ENCODE assay signal across 9 mouse cellular contexts in the genomic region with DNA sequence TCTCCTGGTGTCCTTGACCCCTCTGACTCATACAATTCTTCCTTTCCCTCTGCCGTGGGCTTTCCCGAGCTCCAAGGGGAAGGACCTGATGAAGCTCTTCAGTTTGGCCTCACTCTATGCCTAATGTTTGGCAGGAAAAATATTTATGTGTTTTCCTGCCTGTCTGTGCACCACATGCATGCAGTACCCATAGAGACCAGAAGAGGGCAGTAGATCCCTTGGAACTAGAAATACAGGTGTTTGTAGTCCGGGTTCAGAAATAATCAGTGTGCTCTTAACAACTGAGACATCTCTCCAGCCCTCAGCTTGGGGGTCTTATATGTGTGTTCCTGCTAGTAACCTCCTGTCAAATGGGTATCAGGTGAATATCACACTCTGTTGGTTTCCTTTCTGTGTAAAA. TPM values are rescaled to one million over a fixed set of nuclear protein-coding genes. Genes with fewer than 3 reads are reported as not detected.
DNase-seq lines count a peak whose midpoint lies in the region; ATAC-seq and TF ChIP-seq lines count a peak whose summit lies in the region.
"Had no signal": no experiment of that assay in that cellular context is flagged by ENCODE, and none has a peak within 500 bp of the region (broad histone marks: within the 10 kb centered on the region; RNA-seq: fewer than 3 reads in every experiment).

No protein-coding gene starts in this region.

- TF ChIP-seq EP300 in stomach, postnatal 0 days (optimal IDR thresholded peaks at IDR 0.05), result no peak

- no peaks in the 10 kb centered on the region for H3K9me3 ChIP-seq in heart, embryonic 10.5 days
- H3K9me3 ChIP-seq in stomach, postnatal 0 days (ENCODE audit: control insufficient read depth, low read length), result no peaks in the 10 kb centered on the region
- H3K9me3 ChIP-seq: embryonic facial prominence, embryonic 15.5 days had no signal

- no peak overlapping the region for H3K4me3 ChIP-seq in heart, embryonic 10.5 days
- H3K4me3 ChIP-seq in stomach, postnatal 0 days (ENCODE audit: low read depth, low read length), result no peak overlapping the region
- H3K4me3 ChIP-seq: embryonic facial prominence, embryonic 15.5 days had no signal

- H3K27me3 ChIP-seq in heart, embryonic 10.5 days (ENCODE audit: insufficient read depth, poor library complexity, severe bottlenecking), result no peaks in the 10 kb centered on the region
- no peaks in the 10 kb centered on the region for H3K27me3 ChIP-seq in stomach, postnatal 0 days (ENCODE audit: control insufficient read depth, insufficient read depth, low read length)
- H3K27me3 ChIP-seq: embryonic facial prominence, embryonic 15.5 days had no signal

- H3K4me2 ChIP-seq in stomach, postnatal 0 days (replicated peaks; ENCODE audit: low read depth), result no peak overlapping the region
- H3K4me2 ChIP-seq: embryonic facial prominence, embryonic 15.5 days had no signal

- no peak overlapping the region for H3K27ac ChIP-seq in heart, embryonic 10.5 days
- no peak overlapping the region for H3K27ac ChIP-seq in stomach, postnatal 0 days (replicated peaks)
- H3K27ac ChIP-seq: embryonic facial prominence, embryonic 15.5 days had no signal

- peak; percentile 97 for TF ChIP-seq CTCF in stomach, postnatal 0 days (IDR thresholded peaks at IDR 0.05; ENCODE audit: low read depth)

- H3K36me3 ChIP-seq in heart, embryonic 10.5 days, result no peaks in the 10 kb centered on the region
- H3K36me3 ChIP-seq in stomach, postnatal 0 days (ENCODE audit: control insufficient read depth, insufficient read depth, low read length), result no peaks in the 10 kb centered on the region
- H3K36me3 ChIP-seq: embryonic facial prominence, embryonic 15.5 days had no signal

- no peak overlapping the region for H3K9ac ChIP-seq in stomach, postnatal 0 days (ENCODE audit: low read length)
- H3K9ac ChIP-seq: embryonic facial prominence, embryonic 15.5 days had no signal

- DNase-seq in heart, adult 18-20 months, result peak; percentile 60 to 89
- DNase-seq in heart, embryonic 10.5 days (ENCODE audit: low spot score), result no peak
- peak; percentile 89 for DNase-seq in ES-CJ7 (ENCODE audit: low read depth, low spot score)
- peak; percentile 66 for DNase-seq in c-Kit-positive CD71-positive TER-119-negative erythroid progenitor cells, embryonic 14.5 days (ENCODE audit: low read depth)
- DNase-seq in gastrocnemius, adult 8-10 months (ENCODE audit: low spot score in 2 of 2), result peak; percentile 35 to 49
- DNase-seq in layer of hippocampus, postnatal 25 days (ENCODE audit: extremely low spot score in 1 of 2, low spot score in 1 of 2), result peak; percentile 62 to 90
- peak; percentile 85 for DNase-seq in mesoderm, embryonic 11.5 days (ENCODE audit: low read depth, low spot score)
- peak; percentile 78 for DNase-seq in stomach, postnatal 0 days (ENCODE audit: low spot score)

- ATAC-seq in stomach, postnatal 0 days (ENCODE audit: low FRiP score, low TSS enrichment), result no peak

- WGBS in heart, embryonic 10.5 days, result 3% methylated on average over 3 of the region's 3 CpGs
- WGBS in stomach, postnatal 0 days, result 4% methylated on average over 3 of the region's 3 CpGs

- H3K4me1 ChIP-seq in heart, embryonic 10.5 days, result peaks cover 3% of the 10 kb centered on the region
- H3K4me1 ChIP-seq in stomach, postnatal 0 days (replicated peaks; ENCODE audit: control insufficient read depth, insufficient read depth), result peaks cover 4% of the 10 kb centered on the region; the same call in 1 of the 2 replicates

RNA-seq across cellular contexts. Expression of gene Pelp1, which starts 4.1 kb away (rescaled TPM):
- total RNA-seq in heart, adult 18-20 months (2021), result 10 to 100 TPM; 19.0 to 19.3 TPM
- 37.9 and 42.9 TPM in 2 replicates for polyA plus RNA-seq in heart, embryonic 10.5 days (2016; fragmentation: Nextera tagmentation; extraction: Ambion mirVana)
- total RNA-seq in gastrocnemius, adult 8-10 months (2022), result 10 to 100 TPM; 19.6 to 23.3 (median 20.6) TPM
- total RNA-seq in layer of hippocampus, postnatal 25 days (2021), result 10 to 100 TPM; 32.8 to 34.3 TPM
- polyA plus RNA-seq in stomach, postnatal 0 days (2015; fragmentation: Nextera tagmentation; extraction: Ambion mirVana), result 10.4 and 10.8 TPM in 2 replicates

RNA-seq across cellular contexts. Expression of gene Arrb2, which starts 18.5 kb away (rescaled TPM):
- total RNA-seq in heart, adult 18-20 months (2021), result 10 to 100 TPM; 11.3 to 12.5 TPM
- 11.5 and 19.3 TPM in 2 replicates for polyA plus RNA-seq in heart, embryonic 10.5 days (2016; fragmentation: Nextera tagmentation; extraction: Ambion mirVana)
- 1 to 10 TPM; 5.9 to 9.2 (median 7.4) TPM for total RNA-seq in gastrocnemius, adult 8-10 months (2022)
- total RNA-seq in layer of hippocampus, postnatal 25 days (2021), result 100 to 1,000 TPM in 1 of 2 experiments, 10 to 100 TPM in 1; 90.7 to 104 TPM
- 9.0 and 9.5 TPM in 2 replicates for polyA plus RNA-seq in stomach, postnatal 0 days (2015; fragmentation: Nextera tagmentation; extraction: Ambion mirVana)

RNA-seq across cellular contexts. Expression of gene Med11, which starts 37.8 kb away (rescaled TPM):
- 1 to 10 TPM; 7.5 to 8.2 TPM for total RNA-seq in heart, adult 18-20 months (2021)
- 31.0 and 37.5 TPM in 2 replicates for polyA plus RNA-seq in heart, embryonic 10.5 days (2016; fragmentation: Nextera tagmentation; extraction: Ambion mirVana)
- total RNA-seq in gastrocnemius, adult 8-10 months (2022), result 1 to 10 TPM; 4.1 to 5.3 (median 4.6) TPM
- total RNA-seq in layer of hippocampus, postnatal 25 days (2021), result 10 to 100 TPM; 15.5 to 17.4 TPM
- 27.4 and 28.6 TPM in 2 replicates for polyA plus RNA-seq in stomach, postnatal 0 days (2015; fragmentation: Nextera tagmentation; extraction: Ambion mirVana)

RNA-seq across cellular contexts. Expression of gene Zmynd15, which starts 45.3 kb away (rescaled TPM):
- 1 to 10 TPM; 1.7 to 2.8 TPM for total RNA-seq in heart, adult 18-20 months (2021)
- polyA plus RNA-seq in heart, embryonic 10.5 days (2016; fragmentation: Nextera tagmentation; extraction: Ambion mirVana), result 0.73 and 1.2 TPM in 2 replicates
- under 1 TPM in 3 of 4 experiments, not detected in 1; 0.10 to 0.48 (median 0.31) TPM for total RNA-seq in gastrocnemius, adult 8-10 months (2022)
- total RNA-seq in layer of hippocampus, postnatal 25 days (2021), result under 1 TPM; 0.37 to 0.42 TPM
- 0.62 and 0.86 TPM in 2 replicates for polyA plus RNA-seq in stomach, postnatal 0 days (2015; fragmentation: Nextera tagmentation; extraction: Ambion mirVana)

RNA-seq across cellular contexts. Expression of gene Cxcl16, which starts 45.8 kb away (rescaled TPM):
- 1 to 10 TPM; 8.3 to 9.9 TPM for total RNA-seq in heart, adult 18-20 months (2021)
- 3.7 and 6.0 TPM in 2 replicates for polyA plus RNA-seq in heart, embryonic 10.5 days (2016; fragmentation: Nextera tagmentation; extraction: Ambion mirVana)
- total RNA-seq in gastrocnemius, adult 8-10 months (2022), result under 1 TPM; 0.54 to 0.75 (median 0.63) TPM
- 1 to 10 TPM in 1 of 2 experiments, under 1 TPM in 1; 0.62 to 1.1 TPM for total RNA-seq in layer of hippocampus, postnatal 25 days (2021)
- 15.8 and 18.1 TPM in 2 replicates for polyA plus RNA-seq in stomach, postnatal 0 days (2015; fragmentation: Nextera tagmentation; extraction: Ambion mirVana)

Comparison
In these comparisons a context has a peak if more than half of its experiments do, and no peak if none do; other contexts are left out.
1. RNA of gene Arrb2, which starts 18.5 kb away (total RNA-seq): 90.7 to 104 TPM in layer of hippocampus, postnatal 25 days; 11.3 to 12.5 TPM in heart, adult 18-20 months and 5.9 to 9.2 TPM in gastrocnemius, adult 8-10 months; every median in the first group is over 4 times any median in the second.